Mouse (Mus musculus) heart, postnatal 0 days (tissue): ENCODE data around the gene Cobll1.

Experiments
- CTCF ChIP-seq: IDR thresholded peaks from 2 replicates; pipeline ENCODE4 v1.5.1; 2016; ENCODE audit warnings: antibody characterized with exemption, control low read depth, low read depth
- EP300 ChIP-seq: IDR thresholded peaks from 2 replicates; pipeline ENCODE4 v1.6.1; 2016; ENCODE audit warnings: antibody characterized with exemption, low read depth

DNA sequence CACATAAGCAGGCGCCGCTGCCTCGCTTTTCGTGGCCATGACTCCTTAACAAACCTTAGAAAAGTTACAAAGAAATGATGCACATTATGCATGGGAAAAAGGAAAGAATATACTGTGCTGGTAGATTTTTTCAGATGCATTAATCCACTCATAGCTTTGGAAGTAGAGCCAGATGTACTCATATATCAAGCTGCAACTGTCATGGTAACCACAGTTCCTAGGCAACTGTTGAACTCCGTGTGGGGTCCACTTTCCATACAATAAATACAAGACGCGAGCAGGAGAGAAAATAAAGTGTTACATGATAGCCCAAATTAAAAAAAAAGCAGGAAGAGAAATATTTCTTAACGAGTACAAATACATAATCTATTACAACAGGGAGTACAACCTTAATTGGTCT lies 119.5 kb downstream of the Cobll1 start:
- no peak for TF ChIP-seq CTCF
- no peak for TF ChIP-seq EP300
